Mouse (Mus musculus) CD8-positive naive resting alpha-beta T cell, adult 57 days (primary cell): ENCODE data around the gene Smndc1. TPM values are rescaled to one million over a fixed set of nuclear protein-coding genes. Genes with fewer than 3 reads are reported as not detected.

Experiments
- total RNA-seq: library from RNA; stranded (reverse); gene quantifications from one replicate; pipeline ENCODE4 v1.2.4, GENCODE M21; 2023

Smndc1 gene
- 88.9 TPM for total RNA-seq

DNA sequence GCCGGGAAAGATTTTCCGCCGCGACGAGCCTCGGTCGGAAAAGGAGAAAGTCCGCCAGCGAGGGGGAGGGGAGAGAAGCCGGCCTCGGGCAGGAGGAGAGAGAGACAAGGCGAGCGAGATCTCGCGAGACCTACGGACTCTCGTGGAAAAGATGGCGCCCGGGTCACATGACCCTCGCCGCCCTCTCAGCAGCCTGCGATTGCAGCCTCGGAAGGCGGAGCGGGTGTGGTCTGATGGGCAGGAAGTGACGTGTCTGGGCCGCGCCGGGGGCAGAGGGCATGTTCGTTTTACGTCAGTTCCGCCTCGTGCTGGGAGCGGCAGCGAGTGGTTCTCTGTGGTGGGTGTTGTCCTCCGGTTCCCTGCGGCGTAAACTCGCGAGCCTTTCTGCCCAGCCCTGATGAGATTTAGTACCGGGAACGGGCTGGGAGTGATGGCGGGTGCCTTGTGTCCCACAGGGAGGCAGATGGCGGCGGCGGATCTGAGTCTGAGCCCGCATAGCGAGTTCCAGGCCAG, at the start of gene Smndc1:
Smndc1 (minus strand) TSS at position 84 of the 513 bp plus-strand sequence.

DNA sequence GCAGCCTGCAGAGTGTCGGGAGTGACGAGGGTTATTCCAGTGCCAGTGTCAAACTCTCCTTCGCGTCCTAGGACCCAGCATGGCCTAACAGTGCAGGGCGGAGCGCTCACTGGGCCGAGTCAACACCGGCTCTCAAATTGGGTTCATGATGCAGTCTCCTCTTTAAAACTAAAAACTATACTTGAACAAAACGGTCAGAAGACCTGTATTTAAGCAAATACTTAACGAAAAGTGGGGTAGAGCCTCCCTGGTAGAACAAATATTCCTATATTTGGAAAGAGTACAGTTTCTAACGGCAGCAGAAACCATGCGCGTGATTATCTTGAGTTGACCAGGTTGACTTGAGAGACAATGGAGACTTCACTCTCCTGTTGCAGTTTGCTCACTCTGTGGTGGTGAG, 18.7 kb downstream of the Smndc1 start, which contains the start of gene Gm10197:
Gm10197 (minus strand) TSS at position 101 of the 400 bp plus-strand sequence.

Other genes starting within 250 kb of the Smndc1 start
- 20.1 TPM for gene Mxi1, start 80.1 kb downstream of the Smndc1 start, total RNA-seq
- gene Gm10197, start 18.8 kb downstream of the Smndc1 start, total RNA-seq = not detected
- gene Dusp5, start 138.5 kb upstream of the Smndc1 start, total RNA-seq = 152 TPM
- 34.5 TPM for gene Nutf2-ps1, start 198.5 kb upstream of the Smndc1 start, total RNA-seq
- 66.8 TPM for gene Smc3, start 209.8 kb upstream of the Smndc1 start, total RNA-seq